Mouse (Mus musculus) hindlimb bud, embryonic 11.5 days (tissue): Measurements from ENCODE around the gene Samd14.
"Not testable (repeated sequence)": the region's sequence is repeated elsewhere in the genome, so short reads cannot be mapped to it uniquely, and the experiment has no call there.

Experiments
- DNase-seq: peaks from one replicate; pipeline ENCODE4 v3.0.0-alpha.2; 2012; ENCODE audit warnings: low read depth, low spot score; ENCODE audit errors: extremely low spot score

Samd14 gene

GRCm38 (mm10) chr11:95004937-95005198 lies 4.8 kb upstream of the Samd14 start:
- DNase-seq, result no peak

GRCm38 (mm10) chr11:95006038-95006437 lies 3.6 kb upstream of the Samd14 start:
- no peak for DNase-seq

GRCm38 (mm10) chr11:95006525-95007219 lies 3.0 kb upstream of the Samd14 start:
- DNase-seq, result no peak

- DNase-seq, result no peak
Observed at GRCm38 (mm10) chr11:95007418-95007817, 2.3 kb upstream of the Samd14 start.

GRCm38 (mm10) chr11:95008661-95009628 lies 734 bp upstream of the Samd14 start:
- no peak for DNase-seq

- no peak for DNase-seq
Observed at GRCm38 (mm10) chr11:95010141-95010739, 561 bp downstream of the Samd14 start.

GRCm38 (mm10) chr11:95010841-95011403 lies 1.2 kb downstream of the Samd14 start:
- not testable (repeated sequence) for DNase-seq

- no peak for DNase-seq
Observed at GRCm38 (mm10) chr11:95011416-95011815, 1.7 kb downstream of the Samd14 start.

GRCm38 (mm10) chr11:95012075-95012474 lies 2.4 kb downstream of the Samd14 start:
- no peak for DNase-seq

- DNase-seq, result no peak
Observed at GRCm38 (mm10) chr11:95012487-95012886, 2.8 kb downstream of the Samd14 start.

GRCm38 (mm10) chr11:95015484-95015883 lies 5.8 kb downstream of the Samd14 start:
- no peak for DNase-seq

- DNase-seq, result no peak
Observed at GRCm38 (mm10) chr11:95022237-95022992, 12.7 kb downstream of the Samd14 start.

- no peak for DNase-seq
Observed at GRCm38 (mm10) chr11:95023481-95023880, 13.8 kb downstream of the Samd14 start.

GRCm38 (mm10) chr11:95024439-95025184 lies 14.9 kb downstream of the Samd14 start:
- DNase-seq, result no peak

- no peak for DNase-seq
Observed at GRCm38 (mm10) chr11:95025227-95026012, 15.7 kb downstream of the Samd14 start.

GRCm38 (mm10) chr11:95026090-95026542 lies 16.4 kb downstream of the Samd14 start:
- DNase-seq, result no peak

- DNase-seq, result no peak
Observed at GRCm38 (mm10) chr11:95026849-95027248, 17.2 kb downstream of the Samd14 start.

- no peak for DNase-seq
Observed at GRCm38 (mm10) chr11:95027850-95028470, 18.3 kb downstream of the Samd14 start.

- no peak for DNase-seq
Observed at GRCm38 (mm10) chr11:95032945-95033344, 23.3 kb downstream of the Samd14 start.
